Mouse (Mus musculus): ENCODE data around the gene Atg16l2.

DNA sequence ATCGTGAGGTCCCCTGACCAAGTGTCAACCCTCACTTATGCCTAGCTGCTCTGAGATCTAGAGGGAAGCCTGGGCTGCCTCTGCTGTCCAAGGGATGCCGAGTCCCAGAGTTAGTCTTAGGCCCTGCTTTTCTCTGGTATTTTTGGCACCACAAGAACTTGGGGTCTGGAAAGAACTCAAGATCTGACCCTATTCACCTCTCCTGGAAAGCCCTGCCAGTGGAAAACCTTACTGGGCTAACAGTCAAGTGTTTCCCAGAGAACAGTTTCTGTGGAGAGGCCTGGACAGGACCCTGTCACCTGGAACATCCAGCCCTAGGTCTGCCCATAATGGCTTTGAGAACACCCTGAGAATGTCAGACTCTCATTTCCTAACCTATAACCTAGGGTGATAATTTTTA, 44.9 kb upstream of the Atg16l2 start:
- TF ChIP-seq POLR2A (IDR thresholded peaks at IDR 0.05; ENCODE audit: low read depth, low read length) (no peak), CTCF (IDR thresholded peaks at IDR 0.05; ENCODE audit: extremely low read depth, insufficient read length, insufficient replicate concordance, low read depth, low read length) (no peak)
